Mouse (Mus musculus) thymus, postnatal 4 days (tissue): Measurements from ENCODE around the gene Adgrv1.

Experiments used
- DNase-seq: peaks from one replicate; pipeline ENCODE4 v3.0.0; 2021

The Adgrv1 gene

DNA sequence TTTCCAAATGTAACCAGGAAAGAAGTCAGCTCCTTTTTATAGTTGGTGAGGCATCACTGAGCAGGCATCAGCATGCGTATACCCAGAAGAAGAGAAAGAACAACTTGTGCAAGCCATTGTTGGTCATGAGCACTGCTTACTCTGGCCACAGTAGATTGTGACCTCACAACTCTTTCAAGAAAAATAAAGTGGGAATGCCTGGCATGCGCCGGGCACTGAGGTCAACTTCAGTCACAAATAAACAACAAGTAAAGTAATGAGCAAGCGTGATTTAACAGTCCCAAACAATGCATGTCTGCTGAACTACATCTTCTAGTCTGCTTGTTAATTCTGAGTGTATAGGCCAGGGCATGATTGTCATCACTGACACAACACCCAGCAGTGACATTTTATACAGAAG is 499.6 kb downstream of the Adgrv1 start:
- no peak for DNase-seq

DNA sequence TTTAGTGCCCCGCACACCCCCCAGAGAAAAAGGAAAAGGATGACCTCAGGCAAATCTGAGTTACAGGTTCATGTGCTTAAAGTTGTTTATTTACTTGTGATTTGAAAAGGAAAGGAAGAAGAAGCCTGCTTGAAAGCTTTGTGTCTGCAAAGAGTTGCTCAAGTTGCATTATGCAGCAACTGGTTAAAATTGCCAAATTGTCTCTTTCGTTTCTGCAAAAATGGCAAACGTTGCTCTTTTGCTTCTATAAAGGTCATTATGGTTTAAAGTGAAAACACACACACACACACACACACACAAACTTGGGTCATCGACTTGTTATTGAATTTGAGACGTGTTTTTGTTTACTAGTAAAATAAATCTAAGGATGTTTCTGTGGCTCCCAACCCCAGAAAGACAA is 500.3 kb downstream of the Adgrv1 start:
- no peak for DNase-seq

DNA sequence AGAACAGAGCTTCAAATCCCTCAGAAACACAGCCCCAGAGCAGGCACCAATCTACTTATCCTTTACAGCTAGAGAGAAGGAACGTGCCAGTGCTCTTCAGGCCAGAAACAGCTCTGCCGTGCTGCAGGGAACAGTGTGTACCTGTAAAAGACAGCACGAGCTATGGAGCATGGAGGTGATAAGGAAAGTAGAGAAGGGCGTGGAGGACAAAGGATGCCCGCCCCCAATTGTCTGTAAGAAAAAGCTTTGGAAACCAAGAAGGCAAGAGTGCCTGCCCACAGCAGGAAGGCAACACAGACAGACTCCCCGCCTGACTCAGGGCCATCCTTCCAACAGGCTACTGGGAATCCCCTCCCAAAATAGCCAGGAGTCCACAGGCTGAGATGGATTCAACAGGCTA is 501.1 kb downstream of the Adgrv1 start:
- DNase-seq: no peak

DNA sequence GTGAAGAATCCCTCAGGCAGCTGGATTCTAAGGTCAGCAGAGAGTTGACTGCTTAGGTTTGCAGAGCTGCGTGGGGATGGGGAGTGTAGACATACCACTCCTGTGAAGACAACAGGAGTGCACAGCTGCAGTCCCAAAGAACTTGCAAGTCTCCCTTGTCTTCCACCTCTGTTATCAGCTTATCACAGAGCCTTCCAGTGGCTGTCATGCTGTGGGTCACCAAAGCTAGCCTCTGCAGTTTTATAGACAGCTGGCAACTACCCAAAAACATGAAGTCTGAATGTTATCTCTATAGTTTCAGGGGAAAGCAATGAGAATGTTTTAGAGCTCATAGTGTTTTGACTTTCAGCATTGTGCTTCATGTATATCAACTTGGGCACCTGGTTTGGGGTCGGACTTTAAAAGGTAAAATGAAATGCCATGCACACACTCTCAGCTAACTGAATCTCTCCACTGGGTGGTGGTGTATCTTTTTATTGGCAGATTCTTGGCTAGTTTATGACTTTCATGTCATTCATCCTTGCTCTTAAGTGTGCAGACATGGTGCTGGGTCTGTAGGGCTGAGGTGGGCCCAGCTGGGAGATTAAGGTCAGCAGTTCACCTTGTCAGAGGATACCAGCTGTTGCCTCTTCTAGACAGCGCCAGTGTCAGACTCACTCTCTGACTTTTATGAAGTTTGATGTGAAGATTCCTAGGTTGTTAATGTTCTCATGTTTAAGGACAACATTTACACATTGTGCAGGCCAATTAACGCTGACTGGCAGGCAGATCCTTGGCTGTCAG is 502.0 kb downstream of the Adgrv1 start:
- DNase-seq: no peak

DNA sequence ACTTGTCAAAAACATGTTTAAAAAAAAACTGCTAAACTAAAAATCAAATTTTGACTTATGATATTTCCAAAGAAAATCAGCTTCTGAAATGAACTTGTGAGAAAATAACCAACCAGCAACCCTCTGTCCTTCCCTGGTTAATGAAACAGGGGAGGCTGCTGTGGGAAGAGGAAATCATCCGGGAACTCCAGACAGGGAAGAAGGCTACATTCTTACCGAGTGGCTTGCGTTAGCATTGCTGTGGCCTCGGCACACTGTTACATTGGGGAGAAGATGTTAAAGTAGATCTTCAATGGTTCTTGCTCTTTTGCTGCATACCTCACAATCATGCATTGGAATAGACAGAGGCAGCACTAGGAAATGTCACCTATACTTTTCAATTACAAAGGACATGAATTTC is 507.1 kb downstream of the Adgrv1 start:
- no peak for DNase-seq

DNA sequence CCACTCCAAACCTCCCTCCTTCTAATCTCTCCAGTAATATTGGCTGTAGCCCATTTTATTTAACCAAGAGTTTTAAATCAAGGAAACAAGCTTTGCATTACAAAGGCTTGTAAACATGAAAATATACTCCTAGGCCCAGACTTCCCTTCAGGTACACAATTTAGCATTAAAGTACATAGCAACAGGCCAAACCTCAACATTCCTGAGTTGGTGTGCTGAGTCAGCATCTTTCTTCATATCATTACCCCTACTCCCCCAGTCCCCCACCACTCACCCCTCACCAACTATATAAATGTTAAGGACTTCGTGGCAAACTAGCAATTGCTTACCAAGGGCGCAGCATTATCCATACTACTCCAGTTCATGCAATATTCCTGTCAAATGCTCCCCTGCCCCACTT is 510.7 kb downstream of the Adgrv1 start:
- DNase-seq: no peak

DNA sequence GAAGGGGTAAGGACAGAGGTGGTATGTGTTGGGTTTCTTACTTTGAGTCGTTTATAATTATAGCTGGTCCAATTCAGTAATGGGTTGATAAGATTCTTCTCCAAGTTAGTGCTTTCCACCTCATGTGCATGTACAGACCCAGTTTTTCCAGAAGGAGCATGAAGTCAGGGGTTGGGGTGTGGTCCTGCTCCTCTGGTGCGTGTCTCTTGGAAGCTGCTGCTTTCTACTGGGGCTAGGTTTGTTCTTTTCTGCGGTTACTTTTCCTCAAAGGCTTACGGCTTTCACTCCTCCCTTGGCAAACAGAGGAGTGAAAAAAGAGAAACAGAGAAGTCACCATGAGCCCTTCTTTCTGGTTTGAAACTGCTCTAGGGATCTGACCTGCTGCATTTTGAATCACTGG is 522.5 kb downstream of the Adgrv1 start:
- DNase-seq: no peak

DNA sequence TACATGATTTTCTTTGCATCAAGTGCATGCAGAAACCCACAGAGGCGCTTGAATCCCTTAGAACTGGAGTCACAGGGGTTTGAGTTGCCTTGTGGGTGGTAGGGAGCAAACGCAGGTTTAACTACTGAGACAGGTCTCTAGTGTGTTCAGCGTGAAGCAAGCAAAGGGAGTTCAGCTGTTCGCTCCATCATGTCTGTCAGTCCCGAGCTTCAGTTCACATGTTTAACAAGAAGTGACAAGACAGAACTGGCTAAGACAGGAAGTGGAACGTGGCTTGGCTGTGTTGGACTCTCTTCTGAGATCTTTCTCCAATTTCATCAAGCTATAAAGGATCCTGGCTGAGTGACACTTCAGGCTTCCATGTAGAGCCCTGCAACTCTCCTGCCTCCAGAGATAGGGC is 523.3 kb downstream of the Adgrv1 start:
- DNase-seq: no peak

DNA sequence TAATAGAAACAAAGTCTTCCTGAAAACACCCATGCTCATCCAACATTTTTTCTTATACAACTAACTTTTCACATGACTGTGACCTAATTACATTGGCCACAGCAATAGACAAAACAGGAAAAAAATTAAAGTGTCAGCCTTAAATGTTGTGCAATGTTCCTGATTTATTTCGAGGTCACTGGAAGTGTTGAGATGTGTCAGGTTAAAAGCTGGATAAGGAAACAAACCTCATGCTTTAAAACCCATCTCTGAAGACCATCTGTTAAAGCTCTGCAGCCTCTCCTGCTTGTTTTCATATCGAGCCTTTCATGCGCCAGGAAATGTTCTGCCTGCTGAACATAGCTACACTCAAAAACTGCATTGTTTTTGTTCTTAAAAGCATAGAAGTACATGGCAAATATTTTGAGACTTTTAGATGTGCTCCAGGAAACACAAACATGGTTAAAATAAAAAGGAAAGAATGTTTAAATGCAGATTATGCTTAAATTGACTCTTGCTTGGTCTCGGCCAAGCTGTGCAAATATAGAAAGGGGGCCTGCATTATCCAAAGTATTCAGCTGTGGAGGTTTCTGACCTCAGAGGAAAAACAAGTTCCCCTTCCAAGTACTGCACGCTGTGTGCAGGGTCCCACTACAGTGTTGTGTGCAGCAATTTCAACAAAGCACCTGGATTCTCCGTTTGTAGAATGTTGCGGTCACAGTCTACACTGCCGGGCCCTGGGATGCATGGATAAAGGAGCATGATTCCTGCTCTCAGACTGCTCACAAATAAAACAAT is 524.2 kb downstream of the Adgrv1 start:
- no peak for DNase-seq

DNA sequence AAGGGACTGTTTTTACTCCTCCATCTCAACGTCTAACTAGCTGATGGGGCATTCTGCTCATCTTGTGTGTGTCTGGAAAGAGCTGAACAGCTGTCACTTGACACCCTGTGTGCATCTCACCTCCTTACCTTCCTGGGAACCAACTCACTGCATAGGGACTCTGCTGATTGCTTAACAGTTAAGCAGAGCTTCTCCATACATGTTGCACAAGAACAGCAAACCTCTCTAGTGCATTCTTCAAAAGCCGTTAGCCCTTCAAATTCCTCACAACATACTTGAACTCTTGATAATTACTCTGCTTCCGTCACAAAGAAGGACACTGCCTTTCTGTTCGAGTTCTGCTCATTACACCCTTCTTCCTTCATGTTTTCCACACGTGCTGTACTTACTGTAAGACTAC is 525.5 kb downstream of the Adgrv1 start:
- DNase-seq: no peak

DNA sequence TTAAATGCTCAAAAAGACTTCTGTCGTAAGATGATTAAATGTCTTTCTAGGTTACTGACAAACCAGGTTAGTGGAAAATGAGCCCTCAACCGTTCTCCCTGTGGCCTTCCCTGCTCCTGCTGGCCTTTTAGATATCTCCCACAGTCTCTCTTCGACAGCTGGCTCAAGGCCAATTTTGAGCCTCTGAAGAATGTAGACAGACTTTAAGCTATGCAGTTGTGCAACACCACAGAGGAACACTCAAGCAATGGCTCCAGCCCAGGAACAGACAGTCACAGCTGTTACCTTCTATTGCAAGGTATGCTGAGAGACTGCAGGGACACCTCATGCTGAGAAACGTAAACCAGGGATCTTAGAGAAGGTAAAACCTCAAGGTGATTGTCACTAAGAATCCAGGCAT is 529.2 kb downstream of the Adgrv1 start:
- DNase-seq: no peak

DNA sequence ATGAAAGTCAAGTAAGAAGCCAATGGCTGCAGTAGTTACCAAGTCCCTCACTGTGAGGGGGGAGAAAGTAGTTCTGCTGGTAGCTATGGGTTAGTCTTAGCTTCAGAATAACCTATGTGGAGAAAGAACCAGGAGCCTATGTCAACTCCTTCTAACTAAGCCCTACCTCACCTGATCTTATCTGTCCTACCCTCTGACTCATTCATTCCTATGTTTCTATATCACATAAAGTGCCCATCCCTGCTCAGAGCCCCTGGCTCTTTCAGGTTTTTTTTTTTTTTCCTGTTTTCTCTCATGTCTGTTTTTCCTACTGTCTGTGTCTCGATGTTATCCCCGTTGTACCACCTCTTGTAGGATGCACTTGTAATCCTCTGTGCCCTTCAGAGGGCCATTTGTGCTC is 536.5 kb downstream of the Adgrv1 start:
- DNase-seq: no peak

DNA sequence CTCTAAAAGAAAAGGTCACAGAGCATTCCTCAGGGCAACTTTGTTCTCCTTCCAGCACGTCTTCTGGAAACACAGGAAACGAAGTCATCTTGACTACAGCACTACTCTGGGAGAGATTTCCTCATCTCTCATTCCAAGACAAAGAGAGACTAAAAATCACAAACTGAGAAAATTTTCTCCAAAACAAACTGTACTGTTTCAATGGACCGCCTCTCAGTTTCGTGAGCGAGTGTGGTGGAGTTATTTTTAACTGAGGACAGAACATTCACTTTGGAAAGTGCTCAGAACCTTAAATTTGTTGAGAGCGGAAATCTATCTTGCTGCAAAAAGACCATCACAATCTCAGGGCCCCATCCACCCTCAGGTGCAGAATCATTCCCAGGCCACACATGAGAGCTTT is 538.4 kb downstream of the Adgrv1 start:
- DNase-seq: no peak

DNA sequence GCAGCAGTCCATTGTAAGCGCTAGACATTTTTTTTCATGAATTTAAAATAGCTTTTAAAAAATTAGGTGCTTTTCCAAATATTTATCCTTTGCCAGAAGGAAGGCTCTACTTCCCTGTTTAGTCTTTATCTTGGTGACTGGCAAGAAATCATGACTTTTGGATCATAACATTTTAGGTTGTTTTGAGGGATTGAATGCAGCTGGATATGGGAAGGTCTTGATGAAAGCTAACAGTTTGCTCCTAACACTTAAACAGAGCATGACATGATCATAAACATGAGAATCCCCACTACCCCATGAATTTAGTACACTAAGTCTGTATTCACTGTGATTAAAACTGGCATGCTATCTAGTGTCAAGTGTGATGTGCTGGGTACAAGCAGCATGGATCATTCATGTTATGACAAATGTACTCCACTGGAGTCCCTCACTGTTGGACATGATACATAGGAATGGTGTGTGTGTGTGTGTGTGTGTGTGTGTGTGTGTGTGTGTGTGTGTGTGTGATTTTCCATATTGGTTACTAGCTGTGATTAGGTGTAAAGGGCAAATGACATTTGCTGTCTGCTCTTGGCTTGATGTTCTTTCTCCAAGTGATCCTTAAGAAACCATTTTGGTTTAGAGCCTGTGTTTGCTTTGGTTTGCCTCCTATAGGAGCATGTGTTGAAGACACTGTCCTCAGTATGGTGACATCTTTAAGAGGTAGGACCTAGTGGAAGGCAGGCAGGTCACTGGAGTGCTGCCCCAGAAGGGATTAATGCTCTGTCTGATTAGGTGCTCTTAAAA is 542.7 kb downstream of the Adgrv1 start:
- DNase-seq: no peak

DNA sequence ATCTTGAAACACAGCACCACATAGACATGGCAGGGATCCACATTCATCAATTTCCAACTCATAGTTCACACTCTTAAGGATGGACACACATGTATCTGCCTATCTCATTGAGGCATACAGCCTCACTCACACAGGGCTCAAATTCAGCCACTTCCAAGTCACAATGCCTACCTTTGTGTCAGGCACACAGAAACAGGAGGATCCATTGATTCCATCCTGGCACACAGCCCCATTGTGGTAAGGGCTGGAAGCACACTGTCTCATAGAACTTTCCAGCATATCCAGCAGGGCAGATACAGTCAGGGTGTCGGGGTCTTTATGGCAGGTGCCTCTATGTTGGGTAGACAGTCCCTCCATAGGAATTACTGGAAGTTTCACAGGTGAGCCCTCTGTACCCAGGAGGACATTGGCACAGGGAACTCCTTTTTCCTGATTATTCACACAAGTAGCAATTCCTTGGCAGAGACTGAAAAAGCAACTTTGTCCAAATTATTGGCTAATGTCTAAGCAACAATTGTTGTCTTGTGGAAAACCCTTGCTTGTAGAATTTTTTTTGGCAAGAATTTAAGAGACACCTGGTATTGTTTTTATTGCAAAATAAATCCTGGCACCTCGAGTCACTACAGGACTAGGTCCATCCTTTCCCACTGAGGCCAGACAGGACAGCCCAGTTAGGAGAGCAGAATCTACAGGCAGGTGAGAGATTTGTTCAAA is 545.8 kb downstream of the Adgrv1 start:
- DNase-seq: no peak

DNA sequence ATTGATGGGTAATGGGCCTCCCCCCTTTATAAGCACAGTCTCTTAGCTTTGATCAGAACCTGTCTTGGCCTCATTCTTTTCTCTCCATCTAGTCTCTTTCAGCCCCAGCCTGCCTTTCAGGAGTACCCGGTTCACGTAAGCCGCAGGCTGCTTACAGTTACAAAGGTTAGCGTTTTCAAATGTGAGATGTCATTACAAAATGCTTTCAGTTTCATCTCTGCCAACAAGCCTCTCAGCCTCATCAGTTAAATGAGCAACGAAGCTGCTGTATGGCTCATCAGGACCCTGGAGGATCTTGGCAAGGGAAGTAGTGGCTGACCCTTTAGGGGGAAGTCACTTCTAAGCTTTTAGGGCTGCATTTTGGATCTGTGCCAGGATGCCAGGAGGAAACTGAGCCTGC is 560.7 kb downstream of the Adgrv1 start:
- DNase-seq: no peak

DNA sequence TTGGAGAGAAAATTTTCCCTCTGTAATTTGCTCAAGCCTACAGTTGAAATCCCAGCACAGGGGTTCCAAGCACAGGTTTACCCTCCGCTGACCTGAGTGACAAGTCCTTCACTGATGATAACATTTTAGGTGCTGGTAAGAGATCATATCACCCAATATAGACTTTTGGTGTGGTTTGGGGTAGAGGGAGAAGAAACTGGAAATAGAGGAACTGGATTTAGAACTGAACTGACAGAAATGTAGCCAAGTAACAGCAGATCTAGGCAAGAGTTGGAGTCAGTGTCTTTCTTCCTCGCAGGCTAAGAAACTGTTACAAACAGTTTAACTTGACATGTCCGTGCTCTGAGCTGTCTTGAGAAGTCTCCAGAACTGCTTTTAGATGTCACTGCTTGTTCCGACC is 581.5 kb downstream of the Adgrv1 start:
- no peak for DNase-seq

DNA sequence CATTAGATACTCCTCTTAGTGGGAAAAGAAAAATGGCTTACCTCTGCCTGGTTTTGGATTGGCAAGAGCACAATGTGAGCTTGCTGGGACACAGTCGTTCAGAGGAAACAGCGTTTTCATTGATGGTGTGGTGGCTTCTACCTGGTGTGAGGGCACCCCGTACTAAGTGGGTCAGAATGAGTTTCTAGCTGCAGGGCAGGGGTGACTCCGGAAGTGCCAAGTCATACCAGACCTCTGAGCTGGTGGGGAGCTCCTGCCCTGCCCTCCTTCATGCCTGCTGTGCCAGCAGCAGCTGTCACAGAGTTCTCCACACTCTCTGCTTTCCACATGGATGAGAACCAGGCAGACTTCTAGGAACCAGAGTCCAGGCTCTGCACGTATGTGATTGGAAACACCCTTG is 582.0 kb downstream of the Adgrv1 start:
- DNase-seq: no peak

DNA sequence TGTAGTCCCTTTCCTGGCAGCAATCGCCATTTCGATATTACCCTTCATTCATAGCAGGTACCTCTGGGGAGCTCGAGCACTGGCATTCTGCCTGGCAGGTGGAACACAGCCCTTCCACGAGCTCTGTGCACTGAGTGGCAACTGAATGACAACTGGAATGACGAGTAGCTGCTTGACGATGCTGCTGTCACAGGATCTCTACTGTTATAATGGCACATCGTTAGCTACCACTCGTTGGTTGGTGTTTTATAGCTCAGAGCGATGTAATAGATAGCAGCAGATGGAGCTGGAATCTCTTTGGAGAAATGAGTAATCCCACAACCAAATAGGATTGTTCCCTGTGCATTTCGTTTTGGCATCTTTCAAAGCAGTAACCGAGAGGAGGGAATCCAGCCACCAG is 587.6 kb downstream of the Adgrv1 start:
- DNase-seq: no peak
